Mouse (Mus musculus) hindbrain, embryonic 13.5 days (tissue): ENCODE data around the gene Slc4a3. TPM values are rescaled to one million over a fixed set of nuclear protein-coding genes. Genes with fewer than 3 reads are reported as not detected.
A peak's percentile ranks its signal among the peaks of the same experiment; 100 is the strongest.

ENCODE experiments used
- ATAC-seq: fragments of 200-750 bp; cut with Nextera tagmentation; 2 replicates; pipeline ENCODE4 v1.8.0; 2017; ENCODE audit warnings: moderate TSS enrichment; ENCODE audit not compliant: low FRiP score
- H3K27ac ChIP-seq: fragments of 300-500 bp; sonication (generic); 2 replicates; pipeline ENCODE4 v1.5.1; 2015; ENCODE audit warnings: inconsistent platforms, mild to moderate bottlenecking, moderate library complexity
- H3K27me3 ChIP-seq: fragments of 300-500 bp; sonication (generic); 2 replicates; pipeline ENCODE4 v1.6.1; 2015; ENCODE audit warnings: mild to moderate bottlenecking, inconsistent platforms
- H3K36me3 ChIP-seq: fragments of 300-500 bp; sonication (generic); 2 replicates; pipeline ENCODE4 v1.6.1; 2015; ENCODE audit warnings: mild to moderate bottlenecking, inconsistent platforms
- H3K4me1 ChIP-seq: fragments of 300-500 bp; sonication (generic); replicated peaks from 2 replicates; pipeline ENCODE4 v1.6.1; 2015; ENCODE audit warnings: inconsistent platforms
- H3K4me2 ChIP-seq: fragments of 300-500 bp; sonication (generic); 2 replicates; pipeline ENCODE4 v1.6.1; 2015; ENCODE audit warnings: inconsistent platforms, mild to moderate bottlenecking, moderate library complexity
- H3K4me3 ChIP-seq: fragments of 300-500 bp; sonication (generic); 2 replicates; pipeline ENCODE4 v1.5.1; 2015; ENCODE audit warnings: mild to moderate bottlenecking, inconsistent platforms
- H3K9ac ChIP-seq: fragments of 300-500 bp; sonication (generic); 2 replicates; pipeline ENCODE4 v1.6.1; 2015; ENCODE audit warnings: mild to moderate bottlenecking, inconsistent platforms
- H3K9me3 ChIP-seq: fragments of 300-500 bp; sonication (generic); 2 replicates; pipeline ENCODE4 v1.6.1; 2016; ENCODE audit warnings: inconsistent platforms
- WGBS: fragments of 180-500 bp; shearing (Covaris S2); methylation state at CpG from one replicate; pipeline ENCODE4 v1.1.7; 2015; 5-methylcytosine and 5-hydroxymethylcytosine counted together
- polyA plus RNA-seq: library from polyadenylated mRNA; unstranded; fragments of >200 nt; fragmentation: Nextera tagmentation; extraction: Ambion mirVana; gene quantifications from 2 replicates; pipeline ENCODE4 v1.2.1, GENCODE M21; 2015

Gene Slc4a3
- polyA plus RNA-seq, 1 experiment from 2014 or later, result 50.4 TPM

DNA sequence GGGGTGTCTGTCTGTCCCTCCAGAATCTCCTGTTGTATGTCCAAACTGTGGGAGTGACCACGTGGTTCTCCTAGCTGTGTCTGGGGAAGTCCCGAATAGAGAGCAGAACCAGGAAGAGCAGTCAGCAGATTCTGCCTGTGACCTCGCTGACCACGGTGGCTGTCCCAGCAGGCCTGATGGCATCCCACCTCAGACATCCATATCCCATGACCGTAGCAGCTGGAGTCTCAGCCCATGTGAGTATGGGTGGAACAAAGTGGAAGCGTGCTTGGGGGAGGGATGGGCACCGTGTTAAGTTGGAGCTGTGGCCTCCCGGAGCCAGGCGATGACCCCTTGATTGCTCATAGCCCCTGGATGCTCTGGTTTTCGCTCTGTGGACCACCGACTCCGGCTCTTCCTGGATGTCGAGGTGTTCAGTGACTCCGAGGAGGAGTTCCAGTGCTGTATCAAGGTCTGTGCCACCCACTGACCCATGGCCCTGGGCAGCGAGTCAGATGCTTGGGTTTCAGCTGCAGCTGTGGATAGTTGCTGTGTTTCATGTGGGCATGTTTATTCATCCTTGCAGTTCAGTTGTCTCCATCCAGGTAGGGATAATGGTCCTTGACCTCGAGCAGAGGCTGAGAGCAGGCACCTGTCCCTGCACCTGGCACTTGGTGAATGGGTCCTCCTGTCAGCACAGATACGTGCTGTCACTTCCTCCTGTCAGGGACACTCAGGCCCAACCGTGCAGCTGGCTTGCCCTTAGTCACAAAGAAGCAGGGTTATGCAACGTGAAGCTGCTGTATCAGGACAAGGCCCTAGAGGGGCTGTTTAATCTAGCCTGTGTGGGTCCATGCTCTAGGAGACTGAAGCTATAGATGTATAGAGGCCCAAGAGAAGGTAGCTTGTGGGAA is 13.5 kb upstream of the Slc4a3 start:
- peaks cover 90% of the 10 kb centered on the region for H3K36me3 ChIP-seq
- ATAC-seq, result no peak
- WGBS, result 93% methylated on average over 19 of the region's 19 CpGs

DNA sequence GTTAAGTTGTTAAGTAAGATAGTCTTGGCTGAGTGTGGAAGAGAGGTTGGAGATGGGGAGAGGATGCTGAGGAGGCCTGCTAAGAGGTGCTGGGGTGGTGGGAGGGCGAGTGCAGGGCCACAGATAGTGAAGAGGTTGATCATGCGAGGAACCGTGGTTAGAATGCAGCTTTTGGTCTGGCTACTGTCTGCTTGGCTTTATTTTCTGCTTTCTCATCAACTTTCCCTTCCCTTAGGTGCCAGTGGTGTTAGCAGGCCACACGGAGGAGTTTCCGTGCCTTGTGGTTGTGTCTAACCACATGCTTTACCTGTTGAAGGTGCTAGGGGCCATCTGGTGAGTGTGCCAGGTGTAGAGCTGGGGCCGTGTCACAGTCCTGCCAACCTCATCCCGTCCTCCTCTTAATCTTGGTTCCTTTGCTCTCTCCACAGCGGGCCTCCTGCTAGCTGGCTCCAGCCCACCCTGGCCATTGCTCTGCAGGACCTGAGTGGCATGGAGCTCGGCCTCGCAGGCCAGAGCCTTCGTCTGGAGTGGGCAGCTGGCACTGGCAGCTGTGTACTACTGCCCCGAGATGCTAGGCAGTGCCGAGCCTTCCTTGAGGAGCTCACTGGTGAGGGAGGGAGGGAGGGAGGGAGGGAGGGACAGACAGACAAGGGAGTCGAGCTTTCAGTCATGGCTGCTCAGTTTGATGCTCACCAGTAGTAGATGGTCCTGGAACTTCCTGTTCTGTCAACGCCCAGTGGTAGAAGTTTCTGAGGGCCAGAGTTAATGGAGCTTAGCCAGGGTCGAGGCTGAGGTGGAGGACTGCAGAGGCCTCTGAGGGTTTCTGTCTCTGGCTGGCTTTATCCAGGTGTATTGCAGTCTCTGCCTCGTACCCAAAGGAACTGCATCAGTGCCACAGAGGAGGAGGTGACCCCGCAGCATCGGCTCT is 12.5 kb upstream of the Slc4a3 start:
- Histone ChIP-seq H3K4me3 (no peak overlapping the region), H3K27ac (no peak overlapping the region), H3K4me1 (no peaks in the 10 kb centered on the region), H3K9ac (no peak overlapping the region; the same call in 1 of the 2 replicates), H3K9me3 (no peaks in the 10 kb centered on the region), H3K27me3 (no peaks in the 10 kb centered on the region), H3K36me3 (peaks cover 82% of the 10 kb centered on the region), H3K4me2 (no peak overlapping the region)
- WGBS, result 88% methylated on average over 18 of the region's 19 CpGs
- ATAC-seq, result no peak

More for the DNA sequence above, 13.5 kb upstream of the Slc4a3 start:
- Histone ChIP-seq H3K4me1 (no peaks in the 10 kb centered on the region), H3K4me2 (no peak overlapping the region), H3K9ac (no peak overlapping the region), H3K9me3 (no peaks in the 10 kb centered on the region), H3K27ac (no peak overlapping the region), H3K27me3 (no peaks in the 10 kb centered on the region), H3K4me3 (no peak overlapping the region)

DNA sequence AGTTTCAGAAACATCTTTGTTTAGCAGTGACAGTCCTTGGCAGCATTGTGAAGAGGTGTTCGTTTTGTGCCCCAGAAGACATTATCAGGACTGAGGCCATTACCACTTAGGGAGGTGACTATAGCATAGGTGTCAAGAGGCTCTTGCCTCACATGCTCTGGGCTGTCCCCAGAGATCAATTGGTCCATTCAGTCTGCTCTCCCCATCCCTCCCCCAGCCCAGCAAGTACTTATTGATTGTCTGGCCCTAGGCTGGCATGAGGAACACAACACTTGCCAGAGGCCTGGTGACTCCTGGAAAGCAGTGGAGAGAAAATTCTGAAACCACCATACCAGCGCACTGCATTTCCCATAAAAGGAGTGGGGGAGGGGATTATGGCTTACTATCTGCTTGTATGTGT is 8.5 kb upstream of the Slc4a3 start:
- 92% methylated on average over 2 of the region's 2 CpGs for WGBS
- Histone ChIP-seq H3K27ac (no peak overlapping the region), H3K4me2 (no peak overlapping the region), H3K9ac (no peak overlapping the region), H3K36me3 (peaks cover 50% of the 10 kb centered on the region), H3K27me3 (no peaks in the 10 kb centered on the region), H3K4me1 (no peaks in the 10 kb centered on the region), H3K9me3 (no peaks in the 10 kb centered on the region), H3K4me3 (no peak overlapping the region)
- ATAC-seq, result no peak

DNA sequence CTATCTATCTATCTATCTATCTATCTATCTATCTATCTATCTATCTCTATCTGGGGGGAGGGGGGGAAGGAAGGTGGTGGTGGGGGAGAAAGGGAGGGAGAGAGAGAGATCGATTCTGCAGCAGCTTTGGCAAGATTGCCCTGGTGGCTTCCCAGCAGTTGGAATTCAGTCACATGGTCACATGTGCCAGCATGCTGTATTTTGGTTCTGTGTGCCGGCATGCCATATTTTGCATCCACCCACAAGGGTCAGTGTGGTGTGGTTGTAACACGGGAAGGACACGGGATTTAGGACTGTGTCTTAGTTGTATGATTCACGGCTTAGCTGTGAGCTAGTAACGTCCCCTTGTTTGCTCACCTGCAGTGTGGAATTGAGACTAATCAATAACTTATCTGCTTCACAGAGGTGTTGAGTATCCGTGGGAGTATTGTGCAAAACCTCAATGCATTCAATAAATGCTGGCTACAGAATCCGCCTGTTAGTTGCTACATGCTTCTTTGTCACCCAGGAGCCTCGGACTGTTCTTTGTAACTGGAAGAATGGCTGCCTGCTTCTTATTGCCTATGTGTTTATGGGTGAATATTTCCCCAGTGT is 7.4 kb upstream of the Slc4a3 start:
- H3K4me1 ChIP-seq, result no peaks in the 10 kb centered on the region

DNA sequence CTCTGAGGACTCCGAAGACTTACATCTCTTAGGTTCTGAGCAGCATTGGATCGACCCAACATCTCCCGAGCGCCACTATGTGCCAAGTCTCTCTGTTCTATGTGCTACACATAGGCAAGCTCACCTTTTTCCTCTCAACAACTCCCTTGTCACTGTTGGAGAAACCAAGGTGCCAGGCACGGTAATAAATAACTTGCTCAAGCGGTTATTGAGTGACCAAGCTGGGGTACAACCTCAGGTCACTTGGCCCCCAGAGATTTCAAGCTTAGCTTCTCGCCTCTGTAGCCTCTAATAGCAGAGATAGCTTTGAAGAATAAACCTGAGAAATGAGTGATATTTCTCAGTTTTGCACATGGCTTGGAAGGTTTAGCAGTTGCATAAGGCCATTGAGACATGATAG is 4.6 kb upstream of the Slc4a3 start:
- Histone ChIP-seq H3K27ac (no peak overlapping the region), H3K4me1 (peaks cover 8% of the 10 kb centered on the region), H3K4me2 (no peak overlapping the region), H3K9ac (no peak overlapping the region), H3K9me3 (no peaks in the 10 kb centered on the region), H3K27me3 (no peaks in the 10 kb centered on the region), H3K36me3 (peaks cover 13% of the 10 kb centered on the region), H3K4me3 (no peak overlapping the region)
- ATAC-seq, result no peak
- 92% methylated on average over 7 of the region's 7 CpGs for WGBS

More for the DNA sequence above, 7.4 kb upstream of the Slc4a3 start:
- WGBS, result 84% methylated on average over 9 of the region's 9 CpGs
- Histone ChIP-seq H3K27me3 (no peaks in the 10 kb centered on the region), H3K9ac (no peak overlapping the region), H3K36me3 (peaks cover 39% of the 10 kb centered on the region), H3K9me3 (no peaks in the 10 kb centered on the region), H3K27ac (no peak overlapping the region), H3K4me2 (no peak overlapping the region), H3K4me3 (no peak overlapping the region)
- ATAC-seq, result no peak

DNA sequence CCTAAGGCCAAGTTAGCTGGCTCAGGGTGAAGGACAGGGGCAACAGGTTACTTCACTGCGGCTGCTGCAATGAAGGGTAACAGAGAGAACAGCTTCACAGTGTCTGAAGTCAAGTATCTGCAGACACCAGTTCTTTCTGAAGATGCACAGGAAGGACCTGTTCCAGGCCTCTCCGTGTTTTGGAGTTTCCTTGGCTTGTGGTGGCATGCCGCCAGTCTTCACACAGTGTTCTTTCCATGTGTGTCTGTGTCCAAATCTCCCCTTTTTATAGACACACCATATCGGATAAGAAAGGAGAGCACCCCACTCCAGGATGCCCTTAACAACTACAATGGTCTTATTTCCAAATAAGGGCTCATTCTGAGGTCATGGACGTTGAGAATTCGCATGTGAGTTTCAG is 1.7 kb upstream of the Slc4a3 start:
- Histone ChIP-seq H3K4me3 (no peak overlapping the region), H3K9me3 (no peaks in the 10 kb centered on the region), H3K27ac (no peak overlapping the region), H3K36me3 (peaks cover 13% of the 10 kb centered on the region), H3K9ac (no peak overlapping the region), H3K4me2 (no peak overlapping the region), H3K27me3 (no peaks in the 10 kb centered on the region), H3K4me1 (peaks cover 26% of the 10 kb centered on the region)
- 89% methylated on average over 6 of the region's 6 CpGs for WGBS
- ATAC-seq, result no peak

DNA sequence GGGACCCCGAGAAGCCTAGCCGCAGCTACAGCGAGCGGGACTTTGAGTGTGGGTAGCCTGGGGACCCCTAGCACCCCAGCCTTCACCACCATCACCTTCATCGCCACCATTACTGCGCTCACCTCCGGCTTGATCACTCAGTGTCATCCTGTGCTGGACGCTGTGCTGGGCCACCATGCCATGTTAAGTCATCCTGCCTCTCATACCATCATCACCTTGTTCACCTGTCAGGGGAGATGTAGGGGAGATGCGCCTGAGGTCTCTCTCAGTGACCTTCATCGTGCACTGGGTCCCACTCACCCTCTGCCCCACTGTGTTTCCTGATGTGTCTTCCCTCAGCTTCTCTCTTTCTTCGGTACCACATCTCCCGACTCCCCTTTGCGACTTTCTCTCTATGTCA is 1.3 kb downstream of the Slc4a3 start:
- Histone ChIP-seq H3K4me3 (peak overlapping the region; percentile 76), H3K9me3 (no peaks in the 10 kb centered on the region), H3K4me2 (peak overlapping the region; percentile 68), H3K27ac (no peak overlapping the region), H3K9ac (peak overlapping the region; percentile 94; the same call in 1 of the 2 replicates), H3K36me3 (peaks cover 43% of the 10 kb centered on the region), H3K4me1 (peaks cover 26% of the 10 kb centered on the region), H3K27me3 (no peaks in the 10 kb centered on the region)
- 0 out of 2 replicates have a peak, but pooled peaks have one; percentile 5 for ATAC-seq
- 97% methylated on average over 13 of the region's 13 CpGs for WGBS

DNA sequence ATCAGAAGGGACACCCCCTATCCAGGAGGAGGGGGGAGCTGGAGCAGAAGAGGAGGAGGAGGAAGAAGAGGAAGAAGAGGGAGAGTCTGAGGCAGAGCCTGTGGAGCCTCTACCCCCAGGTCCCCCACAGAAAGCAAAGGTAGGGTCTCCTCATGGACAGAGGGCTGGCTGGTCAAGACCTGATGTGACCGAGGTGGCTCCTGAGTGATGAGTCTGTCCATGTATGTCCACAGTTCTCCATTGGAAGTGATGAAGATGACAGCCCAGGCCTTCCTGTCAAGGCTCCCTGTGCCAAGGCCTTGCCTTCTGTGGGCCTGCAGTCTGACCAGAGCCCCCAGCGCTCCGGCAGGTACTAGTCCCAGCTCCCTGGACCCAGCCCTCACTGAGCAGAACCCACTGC is 2.0 kb downstream of the Slc4a3 start:
- WGBS, result 100% methylated on average over 3 of the region's 3 CpGs
- H3K9me3 ChIP-seq, result no peaks in the 10 kb centered on the region
- no peak overlapping the region for H3K4me3 ChIP-seq
- H3K27ac ChIP-seq, result no peak overlapping the region
- H3K4me2 ChIP-seq, result no peak overlapping the region
- H3K4me1 ChIP-seq, result peaks cover 26% of the 10 kb centered on the region
- no peaks in the 10 kb centered on the region for H3K27me3 ChIP-seq
- peaks cover 50% of the 10 kb centered on the region for H3K36me3 ChIP-seq
- no peak for ATAC-seq
- H3K9ac ChIP-seq, result no peak overlapping the region

DNA sequence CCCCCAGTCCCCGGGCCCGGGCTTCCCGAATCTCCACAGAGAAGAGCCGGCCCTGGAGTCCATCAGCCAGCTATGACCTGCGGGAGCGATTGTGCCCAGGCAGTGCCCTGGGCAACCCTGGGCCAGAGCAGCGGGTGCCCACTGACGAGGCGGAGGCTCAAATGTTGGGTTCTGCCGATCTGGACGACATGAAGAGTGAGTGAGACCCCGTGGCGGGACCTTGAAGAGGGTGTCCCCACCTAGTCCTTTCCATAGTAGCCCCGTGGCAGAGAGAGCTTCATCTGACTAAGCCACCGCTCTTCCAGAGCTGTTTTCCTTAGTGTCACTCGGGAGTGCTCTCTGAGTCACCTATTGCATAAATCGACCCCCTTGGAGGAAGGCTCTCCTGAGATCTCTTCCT is 2.8 kb downstream of the Slc4a3 start:
- ATAC-seq, result no peak
- H3K9me3 ChIP-seq, result no peaks in the 10 kb centered on the region
- 94% methylated on average over 17 of the region's 17 CpGs for whole genome bisulfite sequencing
- H3K4me1 ChIP-seq, result peaks cover 26% of the 10 kb centered on the region
- no peak overlapping the region for H3K9ac ChIP-seq
- no peak overlapping the region for H3K4me3 ChIP-seq
- no peak overlapping the region for H3K27ac ChIP-seq
- no peaks in the 10 kb centered on the region for H3K27me3 ChIP-seq
- H3K36me3 ChIP-seq, result peaks cover 58% of the 10 kb centered on the region
- H3K4me2 ChIP-seq, result no peak overlapping the region

DNA sequence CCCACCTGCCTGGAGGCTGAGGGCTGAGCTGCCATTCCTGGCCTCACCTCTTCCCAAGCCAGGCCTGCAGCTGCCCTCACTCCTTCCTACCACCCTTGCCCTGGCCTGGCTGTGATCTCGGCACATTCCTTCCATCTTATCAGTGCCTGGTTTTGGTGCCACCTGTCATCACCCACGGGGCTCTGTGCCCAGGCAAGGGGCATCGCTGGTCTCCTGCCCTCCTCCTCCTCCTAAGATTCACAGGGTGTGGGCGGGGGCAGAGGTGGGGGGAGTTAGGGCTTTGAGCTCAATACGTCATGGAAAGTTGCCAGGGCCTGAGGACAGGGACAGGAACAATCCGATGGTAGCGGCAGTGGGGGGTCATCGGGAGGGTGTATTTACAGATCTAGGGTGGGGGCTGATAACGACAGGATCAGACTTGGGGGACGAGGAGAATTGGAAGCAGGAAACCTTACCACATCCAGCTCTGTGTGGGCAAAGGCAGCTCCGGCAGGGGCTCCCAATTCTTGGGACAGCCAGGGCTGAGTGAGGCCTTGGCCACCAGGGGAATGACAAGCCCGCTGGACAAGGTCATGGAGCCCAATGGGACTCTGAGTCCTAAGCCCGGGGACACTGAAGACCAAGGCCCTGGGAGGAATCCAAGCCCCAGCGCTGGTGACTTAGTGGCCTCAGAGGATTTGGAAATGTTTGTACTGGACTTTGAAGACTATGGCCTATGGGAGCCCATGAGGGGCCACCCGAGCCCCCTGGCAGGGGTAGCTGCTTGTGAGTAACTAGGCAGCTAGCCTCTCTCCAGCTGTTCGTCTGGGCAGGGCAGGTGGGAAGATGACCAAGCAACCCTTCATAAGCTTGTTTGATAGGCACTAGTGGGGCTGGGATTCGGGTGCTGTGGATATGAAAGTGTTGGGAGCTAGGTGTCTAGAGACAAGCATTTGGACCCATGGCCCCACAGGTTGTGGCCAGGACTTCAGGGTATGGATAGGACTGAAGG is 3.5 kb downstream of the Slc4a3 start:
- WGBS, result 91% methylated on average over 17 of the region's 17 CpGs
- Histone ChIP-seq H3K36me3 (peaks cover 65% of the 10 kb centered on the region), H3K9me3 (no peaks in the 10 kb centered on the region), H3K27ac (no peak overlapping the region), H3K4me2 (no peak overlapping the region), H3K27me3 (no peaks in the 10 kb centered on the region), H3K4me1 (peaks cover 26% of the 10 kb centered on the region), H3K4me3 (no peak overlapping the region), H3K9ac (no peak overlapping the region)
- no peak for ATAC-seq

DNA sequence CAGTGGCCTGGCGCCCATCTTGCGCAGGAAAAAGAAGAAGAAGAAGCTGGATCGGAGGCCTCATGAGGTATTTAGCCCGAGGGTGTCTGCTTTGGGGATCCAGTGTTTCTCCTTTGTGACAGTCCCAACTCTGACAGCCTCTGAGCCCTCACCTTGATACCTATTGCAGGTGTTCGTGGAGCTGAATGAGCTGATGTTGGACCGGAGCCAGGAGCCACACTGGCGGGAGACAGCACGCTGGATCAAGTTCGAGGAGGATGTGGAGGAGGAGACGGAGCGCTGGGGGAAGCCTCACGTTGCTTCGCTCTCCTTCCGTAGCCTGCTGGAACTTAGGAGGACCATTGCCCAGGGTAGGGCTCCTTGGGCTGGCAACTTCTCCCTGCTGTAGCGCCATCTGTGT is 4.5 kb downstream of the Slc4a3 start:
- no peaks in the 10 kb centered on the region for H3K27me3 ChIP-seq
- no peak overlapping the region for H3K27ac ChIP-seq
- H3K4me1 ChIP-seq, result peaks cover 23% of the 10 kb centered on the region
- WGBS, result 89% methylated on average over 15 of the region's 15 CpGs
- no peak overlapping the region for H3K9ac ChIP-seq
- no peaks in the 10 kb centered on the region for H3K9me3 ChIP-seq
- H3K4me2 ChIP-seq, result no peak overlapping the region
- ATAC-seq, result no peak
- H3K36me3 ChIP-seq, result peaks cover 75% of the 10 kb centered on the region
- H3K4me3 ChIP-seq, result no peak overlapping the region
